Mouse (Mus musculus) kidney, adult 9 months (tissue): ENCODE measurements around the gene Acox1.
A peak's percentile ranks its signal among the peaks of the same experiment; 100 is the strongest.

Experiments used
- DNase-seq: peaks from one replicate; pipeline ENCODE4 v3.0.0; 2022

Acox1 gene

GRCm38 (mm10) chr11:116198639-116199531, at the start of gene Acox1, which contains the start of gene Ten1:
TSS of gene Acox1 (minus strand) at chr11:116199045.
TSS of gene Ten1 (plus strand) at chr11:116198855.
- peak; percentile 98 for DNase-seq

- DNase-seq = peak; percentile 54
Measured at GRCm38 (mm10) chr11:116247502-116248222, 48.8 kb upstream of the Acox1 start.

- peak; percentile 86 for DNase-seq
Measured at GRCm38 (mm10) chr11:116245616-116246015, 46.8 kb upstream of the Acox1 start.

- no peak for DNase-seq
Measured at GRCm38 (mm10) chr11:116244580-116244979, 45.7 kb upstream of the Acox1 start.

- peak; percentile 74 for DNase-seq
Measured at GRCm38 (mm10) chr11:116241744-116242235, 42.9 kb upstream of the Acox1 start.

- no peak for DNase-seq
Measured at GRCm38 (mm10) chr11:116239797-116240196, 41.0 kb upstream of the Acox1 start.

- DNase-seq = peak; percentile 98
Measured at GRCm38 (mm10) chr11:116237742-116238395, 39.0 kb upstream of the Acox1 start, which contains the start of gene Evpl. TSS of gene Evpl (minus strand) at chr11:116238077.

- DNase-seq = no peak
Measured at GRCm38 (mm10) chr11:116234901-116235300, 36.1 kb upstream of the Acox1 start.

- DNase-seq = no peak
Measured at GRCm38 (mm10) chr11:116232427-116232826, 33.6 kb upstream of the Acox1 start.

GRCm38 (mm10) chr11:116228699-116229098, 29.9 kb upstream of the Acox1 start:
- DNase-seq = no peak

- peak; percentile 91 for DNase-seq
Measured at GRCm38 (mm10) chr11:116226414-116226813, 27.6 kb upstream of the Acox1 start.

GRCm38 (mm10) chr11:116222740-116223059, 23.9 kb upstream of the Acox1 start:
- no peak for DNase-seq

GRCm38 (mm10) chr11:116221931-116222739, 23.3 kb upstream of the Acox1 start:
- DNase-seq = no peak

GRCm38 (mm10) chr11:116219885-116220284, 21.0 kb upstream of the Acox1 start:
- peak; percentile 83 for DNase-seq

GRCm38 (mm10) chr11:116218737-116219400, 20.0 kb upstream of the Acox1 start:
- peak; percentile 95 for DNase-seq

GRCm38 (mm10) chr11:116218263-116218662, 19.4 kb upstream of the Acox1 start:
- peak; percentile 89 for DNase-seq

GRCm38 (mm10) chr11:116216549-116216948, 17.7 kb upstream of the Acox1 start:
- DNase-seq = no peak

- no peak for DNase-seq
Measured at GRCm38 (mm10) chr11:116215991-116216390, 17.1 kb upstream of the Acox1 start.

- no peak for DNase-seq
Measured at GRCm38 (mm10) chr11:116215181-116215580, 16.3 kb upstream of the Acox1 start.

GRCm38 (mm10) chr11:116213877-116214510, 15.1 kb upstream of the Acox1 start:
- DNase-seq = no peak

- no peak for DNase-seq
Measured at GRCm38 (mm10) chr11:116212847-116213246, 14.0 kb upstream of the Acox1 start.
